Mouse (Mus musculus) heart, embryonic 10.5 days (tissue): ENCODE measurements around the gene Wwtr1. TPM values are rescaled to one million over a fixed set of nuclear protein-coding genes. Genes with fewer than 3 reads are reported as not detected.

Experiments
- DNase-seq: peaks from one replicate; pipeline ENCODE4 v3.0.0-alpha.2; 2017; ENCODE audit warnings: low spot score
- H3K27ac ChIP-seq: fragments of 300-500 bp; sonication (generic); 2 replicates; pipeline ENCODE4 v1.5.1; 2016; ENCODE audit warnings: mild to moderate bottlenecking
- H3K27me3 ChIP-seq: fragments of 300-500 bp; sonication (generic); 2 replicates; pipeline ENCODE4 v1.6.1; 2016; ENCODE audit warnings: mild to moderate bottlenecking; ENCODE audit not compliant: poor library complexity, insufficient read depth, severe bottlenecking
- H3K36me3 ChIP-seq: fragments of 300-500 bp; sonication (generic); 2 replicates; pipeline ENCODE4 v1.6.1; 2016; ENCODE audit warnings: mild to moderate bottlenecking, moderate library complexity
- H3K4me1 ChIP-seq: fragments of 300-500 bp; sonication (generic); 2 replicates; pipeline ENCODE4 v1.6.1; 2016; ENCODE audit warnings: mild to moderate bottlenecking
- H3K4me3 ChIP-seq: fragments of 300-500 bp; sonication (generic); 2 replicates; pipeline ENCODE4 v1.5.1; 2016; ENCODE audit warnings: mild to moderate bottlenecking, moderate library complexity
- H3K9me3 ChIP-seq: fragments of 300-500 bp; sonication (generic); 2 replicates; pipeline ENCODE4 v1.6.1; 2016; ENCODE audit warnings: mild to moderate bottlenecking, moderate library complexity
- whole genome bisulfite sequencing: fragments of 180-500 bp; shearing (Covaris S2); methylation state at CpG from one replicate; pipeline ENCODE4 v1.1.7; 2016; 5-methylcytosine and 5-hydroxymethylcytosine counted together
- microRNA-seq: library from miRNA; unstranded; fragments of <30 nt; microRNA quantifications from one replicate; pipeline ENCODE4, GENCODE M21; 2017
- polyA plus RNA-seq: library from polyadenylated mRNA; unstranded; fragments of >200 nt; fragmentation: Nextera tagmentation; extraction: Ambion mirVana; gene quantifications from 2 replicates; pipeline ENCODE4 v1.2.1, GENCODE M21; 2016

The Wwtr1 gene
- polyA plus RNA-seq, 1 experiment from 2014 or later = 11.9 TPM

GRCm38 (mm10) chr3:57420233-57420632, 155.5 kb downstream of the Wwtr1 start:
- Histone ChIP-seq H3K27me3 (no peaks in the 10 kb centered on the region), H3K36me3 (no peaks in the 10 kb centered on the region), H3K27ac (no peak overlapping the region), H3K9me3 (no peaks in the 10 kb centered on the region), H3K4me3 (no peak overlapping the region), H3K4me1 (no peaks in the 10 kb centered on the region)
- no peak for DNase-seq
- 70% methylated on average over 2 of the region's 2 CpGs for WGBS

- Histone ChIP-seq H3K4me3 (no peak overlapping the region), H3K27me3 (no peaks in the 10 kb centered on the region), H3K36me3 (no peaks in the 10 kb centered on the region), H3K9me3 (no peaks in the 10 kb centered on the region), H3K27ac (no peak overlapping the region), H3K4me1 (no peaks in the 10 kb centered on the region)
- WGBS = 81% methylated on average over 4 of the region's 4 CpGs
- DNase-seq = no peak
Observed at GRCm38 (mm10) chr3:57411535-57411934, 164.2 kb downstream of the Wwtr1 start.

Small RNA genes within 50 kb of the gene (microRNA-seq; reads per million reads assigned to microRNA genes)
- gene Mir6377 = not detected

Other genes with a start within 250 kb of the Wwtr1 start
- gene Tm4sf4, start 150.6 kb downstream of the Wwtr1 start, polyA plus RNA-seq = 0.28 and 1.5 TPM in 2 replicates
- 55.2 and 70.2 TPM in 2 replicates for gene Commd2, start 75.8 kb upstream of the Wwtr1 start, polyA plus RNA-seq
- gene Ankub1, start 116.9 kb upstream of the Wwtr1 start, polyA plus RNA-seq = 0.09 TPM in 1 of 2 replicates, not detected in the other
- 40.5 and 51.8 TPM in 2 replicates for gene Rnf13, start 160.2 kb upstream of the Wwtr1 start, polyA plus RNA-seq